Mouse (Mus musculus) lung, adult 2 months (tissue): ENCODE measurements around the gene Cdk15. TPM values are rescaled to one million over a fixed set of nuclear protein-coding genes. Genes with fewer than 3 reads are reported as not detected.

Source experiments
- DNase-seq: peaks from one replicate; pipeline ENCODE4 v3.0.0; 2022
- H3K4me1 ChIP-seq: fragments of 200-500 bp; 2 replicates; pipeline ENCODE4 v1.6.1; 2011; ENCODE audit warnings: low read length; ENCODE audit not compliant: control insufficient read depth, insufficient read depth
- H3K4me3 ChIP-seq: fragments of 200-500 bp; replicated peaks from 2 replicates; pipeline ENCODE3; 2011; ENCODE audit warnings: low read depth, mild to moderate bottlenecking, control low read depth, low read length; ENCODE audit errors: extremely low read depth
- CTCF ChIP-seq: fragments of 200-500 bp; IDR thresholded peaks from 2 replicates; pipeline ENCODE4 v1.5.1; 2011; ENCODE audit warnings: mild to moderate bottlenecking, low read length, control low read depth; ENCODE audit not compliant: insufficient read depth
- POLR2A ChIP-seq: fragments of 200-500 bp; IDR thresholded peaks from 2 replicates; pipeline ENCODE4 v1.6.1; 2011; ENCODE audit warnings: low read depth, mild to moderate bottlenecking, control low read depth, low read length, borderline replicate concordance; ENCODE audit errors: extremely low read depth
- WGBS: fragments of 180-500 bp; shearing (Covaris S2); methylation state at CpG from one replicate; pipeline ENCODE4 v1.1.7; 2018; 5-methylcytosine and 5-hydroxymethylcytosine counted together
- polyA plus RNA-seq: library from polyadenylated mRNA; depleted of rRNA; stranded (reverse); fragments of >200 nt; gene quantifications from 2 replicates; pipeline ENCODE4 v1.2.3, GENCODE M21; 2012

The Cdk15 gene
- polyA plus RNA-seq, 1 experiment, result not detected

DNA sequence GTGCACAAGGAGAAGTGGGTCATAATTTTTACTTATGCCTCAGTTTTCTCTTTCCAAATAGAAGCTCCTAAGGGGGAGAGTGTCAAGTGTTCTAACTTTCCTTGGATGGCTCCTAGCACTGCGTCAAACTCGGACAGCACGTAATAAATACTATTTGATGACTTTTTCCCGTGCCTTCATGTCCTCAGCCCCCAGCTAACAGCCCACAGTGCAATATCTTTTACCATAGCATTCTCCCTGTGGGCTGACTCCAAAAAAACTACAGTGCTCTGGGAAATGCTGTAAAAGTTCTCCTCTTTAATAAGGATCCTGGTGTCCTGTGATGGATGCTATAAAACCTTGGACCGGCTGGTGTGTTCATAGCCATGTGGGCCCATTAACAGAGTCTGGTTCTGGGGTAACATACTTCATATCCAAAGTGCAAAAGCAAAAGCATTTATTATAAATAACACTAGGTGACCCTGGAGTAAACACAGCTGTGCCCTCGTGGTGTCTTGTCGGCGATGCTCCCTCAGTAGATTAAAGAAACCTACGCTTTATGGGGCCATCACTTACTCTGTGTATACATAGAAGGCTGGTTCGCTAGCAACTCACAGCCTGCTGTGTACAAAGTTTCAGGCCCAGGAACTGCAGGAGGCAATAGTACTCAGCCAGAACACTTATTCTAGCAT lies 112.1 kb downstream of the Cdk15 start:
- Histone ChIP-seq H3K4me3 (no peak overlapping the region), H3K4me1 (peaks cover 4% of the 10 kb centered on the region; the same call in 1 of the 2 replicates)
- TF ChIP-seq POLR2A (no peak), CTCF (no peak)
- WGBS, result 47% methylated on average over 10 of the region's 10 CpGs
- DNase-seq, result no peak

DNA sequence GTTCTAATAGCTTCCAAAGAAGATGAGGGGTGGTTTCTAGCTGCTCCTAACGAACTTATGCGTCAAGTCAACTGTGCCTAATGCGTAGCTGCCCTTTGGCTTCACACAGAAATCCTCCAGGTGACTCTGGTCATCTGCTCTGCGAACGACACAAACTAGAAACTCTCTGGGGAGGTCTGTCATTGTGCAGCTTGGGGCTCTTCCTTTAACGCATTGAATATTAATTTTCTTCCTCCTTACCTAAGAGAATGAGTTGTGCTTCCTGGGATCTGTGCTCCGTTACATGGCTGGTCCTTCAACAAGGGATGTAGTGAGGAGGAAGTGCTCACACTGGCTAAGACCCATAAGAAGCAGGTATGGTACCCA lies 112.6 kb downstream of the Cdk15 start:
- Histone ChIP-seq H3K4me3 (no peak overlapping the region), H3K4me1 (peaks cover 4% of the 10 kb centered on the region; the same call in 1 of the 2 replicates)
- 70% methylated on average over 7 of the region's 7 CpGs for WGBS
- TF ChIP-seq CTCF (no peak), POLR2A (no peak)
- DNase-seq, result no peak

- Histone ChIP-seq H3K4me3 (no peak overlapping the region), H3K4me1 (peaks cover 4% of the 10 kb centered on the region; the same call in 1 of the 2 replicates)
- TF ChIP-seq POLR2A, result no peak
- no peak for TF ChIP-seq CTCF
- no peak for DNase-seq
Measured at GRCm38 (mm10) chr1:59370355-59370950, 113.7 kb downstream of the Cdk15 start.

- TF ChIP-seq CTCF (no peak), POLR2A (no peak)
- 39% methylated on average over 13 of the region's 13 CpGs for WGBS
- DNase-seq, result no peak
- Histone ChIP-seq H3K4me3 (no peak overlapping the region), H3K4me1 (peaks cover 2% of the 10 kb centered on the region)
Measured at GRCm38 (mm10) chr1:59376021-59376548, 119.4 kb downstream of the Cdk15 start.

GRCm38 (mm10) chr1:59376557-59376956 lies 119.9 kb downstream of the Cdk15 start:
- WGBS, result 43% methylated on average over 3 of the region's 3 CpGs
- DNase-seq, result no peak
- Histone ChIP-seq H3K4me3 (no peak overlapping the region), H3K4me1 (peaks cover 4% of the 10 kb centered on the region)
- TF ChIP-seq POLR2A (no peak), CTCF (no peak)

DNA sequence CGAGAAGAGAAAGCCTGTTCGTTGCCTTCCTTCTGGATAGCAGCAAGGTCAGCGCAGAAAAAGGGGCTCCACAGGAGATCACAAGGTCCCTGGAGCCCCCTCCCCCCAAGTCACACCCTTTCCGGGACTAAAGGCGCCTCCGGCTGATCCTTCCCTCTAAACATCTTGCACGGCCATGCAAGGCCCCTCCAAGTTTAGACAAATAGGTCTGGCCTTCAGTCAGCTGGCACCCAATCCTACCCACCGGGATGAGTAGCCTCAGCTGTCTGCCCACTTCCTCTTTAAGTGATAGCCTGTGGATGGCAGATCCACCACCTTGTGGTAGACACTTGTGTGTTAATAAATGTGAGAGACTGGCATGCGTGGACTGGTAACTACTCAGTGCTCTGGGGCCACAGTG lies 120.6 kb downstream of the Cdk15 start:
- H3K4me3 ChIP-seq, result no peak overlapping the region
- DNase-seq, result no peak
- WGBS, result 75% methylated on average over 9 of the region's 9 CpGs
- TF ChIP-seq CTCF, result no peak
- no peak for TF ChIP-seq POLR2A
- peaks cover 4% of the 10 kb centered on the region for H3K4me1 ChIP-seq

DNA sequence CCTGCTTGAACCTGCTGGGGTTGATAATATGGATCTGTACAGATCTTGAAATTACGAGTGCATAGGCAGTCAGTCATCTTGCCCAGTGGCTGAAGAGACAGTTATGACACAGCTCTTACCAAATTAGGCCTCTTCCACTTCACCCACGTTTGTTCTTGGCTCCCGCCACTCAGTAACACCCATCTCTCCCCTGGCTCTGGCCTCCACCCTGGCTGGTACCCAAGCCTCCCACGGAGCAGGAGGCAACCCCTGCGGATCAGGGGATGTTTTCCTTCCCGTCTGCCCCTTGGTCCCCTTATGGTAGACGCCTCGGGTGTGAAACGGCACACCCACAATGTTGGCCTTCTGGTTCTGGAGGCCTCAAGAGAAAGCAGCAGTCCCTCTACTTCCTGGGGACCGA lies 124.2 kb downstream of the Cdk15 start:
- WGBS, result 46% methylated on average over 10 of the region's 10 CpGs
- no peak overlapping the region for H3K4me3 ChIP-seq
- peaks cover 4% of the 10 kb centered on the region for H3K4me1 ChIP-seq
- no peak for TF ChIP-seq POLR2A
- TF ChIP-seq CTCF, result no peak
- peak; percentile 14 for DNase-seq

DNA sequence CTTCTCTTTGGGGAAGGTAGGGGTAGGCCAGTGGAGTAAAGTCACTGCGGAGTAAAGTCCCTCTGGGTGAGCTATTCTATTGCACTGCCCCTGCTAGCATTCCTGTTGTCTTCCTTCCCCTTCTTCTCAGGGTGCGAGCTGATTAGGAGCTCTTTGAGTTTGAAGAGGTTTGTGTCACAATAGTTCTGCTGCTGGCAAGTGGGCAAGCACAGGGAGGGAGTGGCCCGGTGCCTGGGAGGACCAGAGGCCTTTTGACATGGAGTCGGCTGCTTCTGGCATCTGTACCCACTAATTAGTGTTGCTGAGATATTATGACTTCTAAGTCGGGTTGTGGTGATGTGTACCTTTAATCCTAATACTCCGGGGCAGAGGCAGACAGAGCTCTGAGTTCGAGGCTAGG lies 124.8 kb downstream of the Cdk15 start:
- peaks cover 4% of the 10 kb centered on the region for H3K4me1 ChIP-seq
- WGBS, result 60% methylated on average over 7 of the region's 7 CpGs
- TF ChIP-seq CTCF (no peak), POLR2A (no peak)
- H3K4me3 ChIP-seq, result no peak overlapping the region
- DNase-seq, result peak; percentile 12

- DNase-seq, result no peak
- H3K4me3 ChIP-seq, result no peak overlapping the region
- H3K4me1 ChIP-seq, result peaks cover 4% of the 10 kb centered on the region
- WGBS, result 79% methylated on average over 3 of the region's 3 CpGs
- TF ChIP-seq CTCF (no peak), POLR2A (no peak)
Measured at GRCm38 (mm10) chr1:59382516-59382915, 125.8 kb downstream of the Cdk15 start.

DNA sequence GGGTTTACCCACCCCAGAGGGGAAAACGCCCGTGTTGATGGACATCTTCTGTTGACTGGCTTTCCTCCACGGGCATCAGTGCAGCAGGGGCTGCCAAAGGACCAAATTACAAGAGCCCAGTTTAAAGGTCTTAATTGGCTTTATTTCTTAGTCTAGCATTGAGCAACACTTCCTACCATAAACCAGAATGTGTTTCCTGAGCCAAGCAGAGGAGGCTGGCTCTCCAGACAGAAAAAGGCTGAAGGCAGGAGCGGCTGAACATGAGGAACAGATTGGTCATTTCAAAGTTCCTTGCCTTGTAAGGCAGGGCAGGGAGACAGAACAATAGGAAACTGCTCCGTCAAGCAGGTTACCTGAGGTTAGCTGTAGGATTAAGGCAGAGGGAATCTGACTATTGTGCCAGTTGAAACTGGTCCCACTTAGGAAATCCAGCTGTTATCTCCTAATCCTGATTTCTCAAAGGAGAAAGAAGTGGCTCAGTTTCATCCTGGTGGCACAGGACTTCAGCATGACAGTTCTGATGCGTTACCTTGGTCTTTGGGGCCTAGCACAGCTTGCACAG lies 126.4 kb downstream of the Cdk15 start:
- Histone ChIP-seq H3K4me1 (peaks cover 4% of the 10 kb centered on the region), H3K4me3 (no peak overlapping the region)
- 54% methylated on average over 6 of the region's 6 CpGs for WGBS
- peak; percentile 8 for DNase-seq
- no peak for TF ChIP-seq CTCF
- TF ChIP-seq POLR2A, result no peak
